Mouse (Mus musculus) intestine, embryonic 14.5 days (tissue): Measurements from ENCODE around the gene Mslnl. TPM values are rescaled to one million over a fixed set of nuclear protein-coding genes. Genes with fewer than 3 reads are reported as not detected.

Source experiments
- ATAC-seq: fragments of 200-750 bp; cut with Nextera tagmentation; replicated peaks from 2 replicates; pipeline ENCODE4 v1.8.0; 2017; ENCODE audit warnings: low read depth, moderate number of reproducible peaks, moderate TSS enrichment, moderate library complexity; ENCODE audit not compliant: low FRiP score, low TSS enrichment
- DNase-seq: peaks from one replicate; pipeline ENCODE4 v3.0.0-alpha.2; 2018; ENCODE audit warnings: low spot score
- H3K27ac ChIP-seq: fragments of 300-500 bp; sonication (generic); 2 replicates; pipeline ENCODE4 v1.5.1; 2014; ENCODE audit warnings: low read depth, mild to moderate bottlenecking, control low read depth
- H3K27me3 ChIP-seq: fragments of 300-500 bp; sonication (generic); replicated peaks from 2 replicates; pipeline ENCODE4 v1.6.1; 2014; ENCODE audit warnings: low read length, control low read depth; ENCODE audit not compliant: control insufficient read depth, insufficient read depth
- H3K36me3 ChIP-seq: fragments of 300-500 bp; sonication (generic); 2 replicates; pipeline ENCODE4 v1.6.1; 2014; ENCODE audit warnings: low read length, control low read depth; ENCODE audit not compliant: control insufficient read depth, insufficient read depth
- H3K4me1 ChIP-seq: fragments of 300-500 bp; sonication (generic); replicated peaks from 2 replicates; pipeline ENCODE4 v1.6.1; 2014; ENCODE audit warnings: low read length, control low read depth, mixed read lengths; ENCODE audit not compliant: control insufficient read depth, insufficient read depth
- H3K4me2 ChIP-seq: fragments of 300-500 bp; sonication (generic); 2 replicates; pipeline ENCODE4 v1.6.1; 2014; ENCODE audit warnings: low read length
- H3K4me3 ChIP-seq: fragments of 300-500 bp; sonication (generic); 2 replicates; pipeline ENCODE4 v1.5.1; 2014; ENCODE audit warnings: low read depth, low read length, control low read depth, mixed read lengths
- H3K9ac ChIP-seq: fragments of 300-500 bp; sonication (generic); 2 replicates; pipeline ENCODE4 v1.6.1; 2014; ENCODE audit warnings: mild to moderate bottlenecking, low read length
- H3K9me3 ChIP-seq: fragments of 300-500 bp; sonication (generic); 2 replicates; pipeline ENCODE4 v1.6.1; 2016; ENCODE audit warnings: low read length, control low read depth; ENCODE audit not compliant: control insufficient read depth
- WGBS: fragments of 180-500 bp; shearing (Covaris S2); extraction: QIAGEN DNeasy Blood & Tissue Kit; methylation state at CpG from one replicate; pipeline ENCODE4 v1.1.7; 2014; 5-methylcytosine and 5-hydroxymethylcytosine counted together
- polyA plus RNA-seq: library from polyadenylated mRNA; unstranded; fragments of >200 nt; fragmentation: Nextera tagmentation; extraction: Ambion mirVana; gene quantifications from 2 replicates; pipeline ENCODE4 v1.2.1, GENCODE M21; 2014

Gene Mslnl
- 0.08 TPM in 1 of 2 replicates, not detected in the other for polyA plus RNA-seq

DNA sequence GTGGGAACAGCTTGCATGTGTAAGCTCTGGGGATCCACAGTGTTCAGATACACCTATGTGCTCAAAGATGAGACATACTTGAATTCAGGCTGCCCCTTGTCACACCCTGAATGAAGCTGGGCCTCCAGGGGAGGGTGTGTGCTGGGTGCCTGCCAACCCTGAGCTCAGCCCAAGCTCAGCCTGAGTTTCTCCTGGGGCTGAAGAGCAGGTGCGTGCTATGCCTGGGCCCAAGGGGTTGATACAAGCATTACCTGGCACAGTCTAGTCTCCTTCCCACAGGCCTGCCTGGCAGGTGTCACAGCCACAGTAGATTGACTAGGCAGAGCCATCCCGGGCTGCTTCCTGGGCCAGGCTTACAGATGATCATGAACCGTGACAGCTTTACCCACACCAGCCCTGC, at the start of gene Mslnl:
Gene Mslnl (plus strand): TSS at position 298 of the 400 bp plus-strand sequence.
- Histone ChIP-seq H3K36me3 (peaks cover 3% of the 10 kb centered on the region; the same call in 1 of the 2 replicates), H3K9ac (no peak within 1 kb of the TSS), H3K27me3 (no peaks in the 10 kb centered on the region), H3K9me3 (no peaks in the 10 kb centered on the region), H3K4me1 (no peaks in the 10 kb centered on the region), H3K27ac (no peak within 1 kb of the TSS), H3K4me2 (no peak within 1 kb of the TSS), H3K4me3 (no peak within 1 kb of the TSS)
- ATAC-seq: no peak
- DNase-seq: no peak
- WGBS: 83% methylated on average over 3 of the region's 3 CpGs

DNA sequence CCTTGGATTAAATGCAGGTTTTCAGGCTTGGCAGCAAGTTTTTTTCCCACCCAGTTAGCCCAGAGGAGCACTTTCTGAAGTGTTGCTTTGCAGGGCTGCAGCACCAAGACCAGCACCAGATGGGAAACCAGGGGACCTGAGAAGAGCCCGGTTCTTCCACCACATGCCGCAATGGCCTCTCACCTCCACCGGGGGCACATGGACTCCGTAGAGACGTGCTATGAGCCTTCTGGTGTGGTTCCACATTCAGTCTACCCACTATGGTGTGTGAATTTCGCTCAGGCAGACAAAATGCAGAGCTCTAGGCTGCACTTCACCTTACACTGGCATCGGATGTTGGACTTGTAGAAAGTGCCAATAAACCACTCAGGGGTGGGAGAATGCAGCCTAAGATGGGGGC, 49.5 kb upstream of the Mslnl start:
- ATAC-seq (no peak), DNase-seq (no peak)
- WGBS: 41% methylated on average over 7 of the region's 7 CpGs

DNA sequence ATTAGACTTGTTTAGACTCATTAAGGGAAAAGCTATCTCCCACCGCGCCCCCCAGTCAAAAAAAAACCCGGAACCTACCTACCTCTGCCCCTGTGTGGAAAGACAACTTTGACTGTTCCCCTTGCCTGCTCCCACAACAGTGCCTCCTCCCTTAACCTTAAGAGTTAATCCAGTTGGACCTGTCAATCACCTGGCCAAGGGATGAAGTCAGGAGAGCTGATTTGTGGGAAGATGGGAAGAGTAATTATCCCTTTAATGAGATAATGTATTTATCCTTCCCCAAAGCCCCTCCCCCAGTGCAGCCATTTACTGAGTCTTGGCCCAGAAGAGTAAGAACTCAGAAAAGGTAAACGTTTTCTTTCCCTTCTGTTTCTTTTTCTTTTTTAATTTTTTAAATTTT, 46.9 kb upstream of the Mslnl start:
- no peaks in the 10 kb centered on the region for H3K36me3 ChIP-seq
- no peaks in the 10 kb centered on the region for H3K27me3 ChIP-seq
- no peaks in the 10 kb centered on the region for H3K4me1 ChIP-seq
- WGBS: 80% methylated on average over 4 of the region's 4 CpGs
- no peak overlapping the region for H3K27ac ChIP-seq
- ATAC-seq (no peak), DNase-seq (no peak)
- H3K4me3 ChIP-seq: no peak overlapping the region
- H3K4me2 ChIP-seq: no peak overlapping the region
- H3K9me3 ChIP-seq: no peaks in the 10 kb centered on the region
- H3K9ac ChIP-seq: no peak overlapping the region

More for the DNA sequence above, 49.5 kb upstream of the Mslnl start:
- H3K4me2 ChIP-seq: no peak overlapping the region
- no peaks in the 10 kb centered on the region for H3K36me3 ChIP-seq
- no peaks in the 10 kb centered on the region for H3K4me1 ChIP-seq
- no peaks in the 10 kb centered on the region for H3K9me3 ChIP-seq
- H3K27ac ChIP-seq: no peak overlapping the region
- no peak overlapping the region for H3K4me3 ChIP-seq
- H3K9ac ChIP-seq: no peak overlapping the region
- H3K27me3 ChIP-seq: no peaks in the 10 kb centered on the region

DNA sequence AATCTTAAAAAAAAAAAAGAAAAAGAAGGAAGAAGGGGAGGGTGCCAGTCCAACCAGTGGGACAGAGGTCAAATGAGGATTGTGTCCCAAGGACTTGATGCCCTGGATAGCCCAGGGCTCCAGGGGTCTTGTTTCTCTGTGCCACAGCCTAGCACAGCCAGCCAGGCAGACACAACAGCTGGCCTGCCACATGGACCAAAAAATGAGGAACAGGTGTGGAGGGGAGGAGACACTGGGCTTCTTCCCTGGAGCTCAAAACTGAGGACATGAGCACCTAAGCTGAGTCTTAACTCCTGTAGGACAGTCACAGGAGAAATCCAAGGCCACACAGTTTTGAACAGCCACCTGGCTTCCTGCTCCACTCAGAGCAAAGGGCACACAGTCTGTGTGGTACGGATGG, 39.6 kb upstream of the Mslnl start:
- no peak overlapping the region for H3K27ac ChIP-seq
- H3K4me3 ChIP-seq: no peak overlapping the region
- no peaks in the 10 kb centered on the region for H3K4me1 ChIP-seq
- ATAC-seq: no peak
- no peaks in the 10 kb centered on the region for H3K9me3 ChIP-seq
- no peaks in the 10 kb centered on the region for H3K36me3 ChIP-seq
- no peak overlapping the region for H3K9ac ChIP-seq
- DNase-seq: no peak
- no peak overlapping the region for H3K4me2 ChIP-seq
- H3K27me3 ChIP-seq: no peaks in the 10 kb centered on the region
- 38% methylated on average over 1 of the region's 1 CpGs for WGBS

- ATAC-seq: peak; percentile 80; the same call in 1 of the 2 replicates
- peak; percentile 87 for DNase-seq
Measured at GRCm38 (mm10) chr17:25698446-25698845, 37.4 kb upstream of the Mslnl start.

DNA sequence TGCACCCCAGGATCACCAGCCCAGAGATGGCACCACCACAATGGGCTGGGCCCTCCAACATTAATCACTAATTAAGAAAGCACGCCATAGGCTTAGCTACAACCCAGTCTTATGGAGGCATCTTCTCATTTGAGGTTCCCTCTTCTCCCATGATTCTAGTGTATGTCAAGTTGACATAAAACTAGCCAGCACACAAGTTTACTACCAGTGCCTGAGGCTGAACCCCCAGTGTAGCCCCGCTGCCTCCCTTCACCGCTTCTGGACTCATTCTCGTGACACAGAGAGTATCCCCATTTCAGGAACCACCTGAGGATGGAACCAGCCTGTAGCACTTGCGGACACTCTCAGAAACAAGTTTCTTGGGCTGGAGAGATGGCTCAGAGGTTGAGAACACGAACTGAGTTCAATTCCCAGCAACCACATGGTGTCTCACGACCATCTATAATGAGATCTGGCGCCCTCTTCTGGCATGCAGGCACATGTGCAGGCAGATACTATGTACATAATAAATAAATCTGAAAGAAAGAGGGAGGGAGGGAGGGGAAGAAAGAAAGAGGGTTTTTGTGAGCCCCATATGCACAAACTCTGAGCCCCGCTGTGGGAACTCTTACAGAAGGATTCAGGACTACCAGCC, 34.9 kb upstream of the Mslnl start:
- Histone ChIP-seq H3K9me3 (no peaks in the 10 kb centered on the region), H3K36me3 (no peaks in the 10 kb centered on the region), H3K9ac (no peak overlapping the region), H3K27me3 (no peaks in the 10 kb centered on the region), H3K4me3 (no peak overlapping the region), H3K4me1 (no peaks in the 10 kb centered on the region), H3K27ac (no peak overlapping the region), H3K4me2 (no peak overlapping the region)
- ATAC-seq (no peak), DNase-seq (no peak)
- WGBS: 63% methylated on average over 9 of the region's 9 CpGs

More at GRCm38 (mm10) chr17:25698446-25698845, 37.4 kb upstream of the Mslnl start:
- H3K36me3 ChIP-seq: no peaks in the 10 kb centered on the region
- no peak overlapping the region for H3K4me2 ChIP-seq
- no peak overlapping the region for H3K27ac ChIP-seq
- no peak overlapping the region for H3K9ac ChIP-seq
- 13% methylated on average over 7 of the region's 7 CpGs for WGBS
- no peaks in the 10 kb centered on the region for H3K9me3 ChIP-seq
- H3K4me3 ChIP-seq: no peak overlapping the region
- no peaks in the 10 kb centered on the region for H3K27me3 ChIP-seq
- H3K4me1 ChIP-seq: no peaks in the 10 kb centered on the region

DNA sequence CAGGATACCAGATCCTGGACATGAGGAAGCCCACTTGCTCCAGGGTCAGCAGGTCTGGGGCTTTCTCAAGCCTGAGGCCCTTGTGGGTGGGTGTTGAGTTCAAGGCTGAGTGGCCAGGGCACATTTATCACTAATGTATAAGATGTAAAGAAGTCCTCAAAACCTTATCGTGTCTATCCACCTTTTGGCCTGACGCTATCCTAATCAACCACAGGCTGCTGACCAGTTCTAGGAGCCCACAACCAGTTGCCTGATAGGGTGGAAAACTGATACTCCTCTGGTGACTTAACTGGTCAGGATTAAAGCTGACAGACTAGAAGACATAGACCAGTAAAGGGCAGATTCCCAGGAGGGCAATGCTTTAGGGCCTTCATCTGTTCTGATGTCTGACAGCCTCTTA, 25.8 kb upstream of the Mslnl start:
- Histone ChIP-seq H3K36me3 (no peaks in the 10 kb centered on the region), H3K9ac (no peak overlapping the region), H3K27me3 (no peaks in the 10 kb centered on the region; the same call in 1 of the 2 replicates), H3K9me3 (no peaks in the 10 kb centered on the region), H3K4me3 (no peak overlapping the region), H3K4me2 (no peak overlapping the region), H3K4me1 (no peaks in the 10 kb centered on the region), H3K27ac (no peak overlapping the region)
- no peak for DNase-seq
- WGBS: 95% methylated on average over 2 of the region's 2 CpGs
- no peak for ATAC-seq

- Histone ChIP-seq H3K27ac (no peak overlapping the region), H3K27me3 (peaks cover 5% of the 10 kb centered on the region), H3K4me2 (no peak overlapping the region), H3K9me3 (no peaks in the 10 kb centered on the region), H3K4me3 (no peak overlapping the region), H3K36me3 (no peaks in the 10 kb centered on the region), H3K4me1 (no peaks in the 10 kb centered on the region), H3K9ac (no peak overlapping the region)
- ATAC-seq: no peak
- WGBS: 75% methylated on average over 4 of the region's 4 CpGs
- DNase-seq: no peak
Measured at GRCm38 (mm10) chr17:25711136-25711535, 24.7 kb upstream of the Mslnl start.

DNA sequence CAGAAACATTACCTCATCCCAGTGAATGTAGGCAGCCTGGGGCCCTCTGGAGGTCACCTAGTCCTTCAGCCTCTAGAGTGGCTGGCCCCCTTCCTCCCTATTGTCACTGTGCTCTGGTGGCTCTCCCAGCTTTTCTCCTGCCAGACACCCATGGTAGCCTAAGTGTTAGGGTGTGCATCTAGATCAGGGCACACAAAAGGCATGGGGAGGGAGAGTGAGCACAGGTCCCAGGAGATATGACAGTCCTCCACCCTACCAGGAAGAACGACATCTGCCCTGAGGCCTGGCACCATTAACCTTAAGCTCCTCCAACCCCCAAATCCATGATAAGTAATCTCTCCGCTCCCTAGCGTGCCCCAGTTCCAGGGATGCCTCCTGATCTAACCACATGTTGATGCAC, 20.2 kb upstream of the Mslnl start:
- ATAC-seq (no peak), DNase-seq (no peak)
- Histone ChIP-seq H3K36me3 (peaks cover 14% of the 10 kb centered on the region; the same call in 1 of the 2 replicates), H3K27ac (no peak overlapping the region), H3K4me3 (no peak overlapping the region), H3K4me1 (peaks cover 5% of the 10 kb centered on the region; the same call in 1 of the 2 replicates), H3K9me3 (no peaks in the 10 kb centered on the region), H3K9ac (no peak overlapping the region), H3K4me2 (no peak overlapping the region), H3K27me3 (peaks cover 28% of the 10 kb centered on the region)
- WGBS: 55% methylated on average over 3 of the region's 3 CpGs
